Mouse (Mus musculus) hindbrain, embryonic 12.5 days (tissue): ENCODE measurements around the gene Rgs16. TPM values are rescaled to one million over a fixed set of nuclear protein-coding genes. Genes with fewer than 3 reads are reported as not detected.
A peak's percentile ranks its signal among the peaks of the same experiment; 100 is the strongest.

Experiments
- ATAC-seq: fragments of 200-750 bp; cut with Nextera tagmentation; 2 replicates; pipeline ENCODE4 v1.8.0; 2017; ENCODE audit warnings: moderate TSS enrichment; ENCODE audit not compliant: low FRiP score
- H3K27ac ChIP-seq: fragments of 300-500 bp; sonication (generic); 2 replicates; pipeline ENCODE4 v1.5.1; 2016; ENCODE audit warnings: mild to moderate bottlenecking
- H3K27me3 ChIP-seq: fragments of 300-500 bp; sonication (generic); 2 replicates; pipeline ENCODE4 v1.6.1; 2016; ENCODE audit warnings: mild to moderate bottlenecking
- H3K36me3 ChIP-seq: fragments of 300-500 bp; sonication (generic); 2 replicates; pipeline ENCODE4 v1.6.1; 2016; ENCODE audit warnings: mild to moderate bottlenecking
- H3K4me1 ChIP-seq: fragments of 300-500 bp; sonication (generic); 2 replicates; pipeline ENCODE4 v1.6.1; 2016
- H3K4me2 ChIP-seq: fragments of 300-500 bp; sonication (generic); replicated peaks from 2 replicates; pipeline ENCODE4 v1.6.1; 2016; ENCODE audit warnings: mild to moderate bottlenecking
- H3K4me3 ChIP-seq: fragments of 300-500 bp; sonication (generic); 2 replicates; pipeline ENCODE4 v1.5.1; 2016; ENCODE audit warnings: mild to moderate bottlenecking
- H3K9ac ChIP-seq: fragments of 300-500 bp; sonication (generic); 2 replicates; pipeline ENCODE4 v1.6.1; 2016; ENCODE audit warnings: mild to moderate bottlenecking, moderate library complexity
- H3K9me3 ChIP-seq: fragments of 300-500 bp; sonication (generic); replicated peaks from 2 replicates; pipeline ENCODE4 v1.6.1; 2016; ENCODE audit warnings: mild to moderate bottlenecking
- WGBS: fragments of 180-500 bp; shearing (Covaris S2); methylation state at CpG from one replicate; pipeline ENCODE4 v1.1.7; 2016; 5-methylcytosine and 5-hydroxymethylcytosine counted together
- polyA plus RNA-seq: library from polyadenylated mRNA; unstranded; fragments of >200 nt; fragmentation: Nextera tagmentation; extraction: Ambion mirVana; gene quantifications from 2 replicates; pipeline ENCODE4 v1.2.1, GENCODE M21; 2016

Rgs16 gene
- polyA plus RNA-seq, 1 experiment from 2014 or later = 24.9 TPM

GRCm38 (mm10) chr1:153726636-153727035 lies 13.5 kb upstream of the Rgs16 start:
- no peak overlapping the region for H3K27ac ChIP-seq
- no peaks in the 10 kb centered on the region for H3K9me3 ChIP-seq
- H3K4me3 ChIP-seq = no peak overlapping the region
- no peak for ATAC-seq
- WGBS = 84% methylated on average over 16 of the region's 16 CpGs
- no peak overlapping the region for H3K4me2 ChIP-seq
- H3K9ac ChIP-seq = no peak overlapping the region
- H3K27me3 ChIP-seq = no peaks in the 10 kb centered on the region
- H3K4me1 ChIP-seq = 0 out of 2 replicates have a peak, but pooled peaks cover 7% of the 10 kb centered on the region
- H3K36me3 ChIP-seq = no peaks in the 10 kb centered on the region

GRCm38 (mm10) chr1:153729806-153730205 lies 10.3 kb upstream of the Rgs16 start:
- no peaks in the 10 kb centered on the region for H3K9me3 ChIP-seq
- H3K27ac ChIP-seq = no peak overlapping the region
- H3K27me3 ChIP-seq = no peaks in the 10 kb centered on the region
- ATAC-seq = no peak
- H3K4me1 ChIP-seq = peaks cover 27% of the 10 kb centered on the region
- H3K4me3 ChIP-seq = no peak overlapping the region
- H3K4me2 ChIP-seq = no peak overlapping the region
- H3K9ac ChIP-seq = no peak overlapping the region
- no peaks in the 10 kb centered on the region for H3K36me3 ChIP-seq
- 65% methylated on average over 2 of the region's 2 CpGs for WGBS

- H3K9ac ChIP-seq = no peak overlapping the region
- no peaks in the 10 kb centered on the region for H3K27me3 ChIP-seq
- no peak for ATAC-seq
- no peaks in the 10 kb centered on the region for H3K9me3 ChIP-seq
- peaks cover 27% of the 10 kb centered on the region for H3K4me1 ChIP-seq
- H3K36me3 ChIP-seq = no peaks in the 10 kb centered on the region
- 53% methylated on average over 3 of the region's 3 CpGs for WGBS
- H3K4me3 ChIP-seq = no peak overlapping the region
- no peak overlapping the region for H3K27ac ChIP-seq
- H3K4me2 ChIP-seq = no peak overlapping the region
Measured at GRCm38 (mm10) chr1:153730671-153731070, 9.5 kb upstream of the Rgs16 start.

GRCm38 (mm10) chr1:153733181-153733580 lies 7.0 kb upstream of the Rgs16 start:
- Histone ChIP-seq H3K9me3 (no peaks in the 10 kb centered on the region), H3K27ac (no peak overlapping the region), H3K4me2 (no peak overlapping the region), H3K4me1 (peaks cover 45% of the 10 kb centered on the region), H3K4me3 (no peak overlapping the region), H3K27me3 (peaks cover 4% of the 10 kb centered on the region), H3K36me3 (no peaks in the 10 kb centered on the region), H3K9ac (0 out of 2 replicates have a peak overlapping the region, but pooled peaks have one; percentile 10)
- peak; percentile 61 for ATAC-seq
- WGBS = 30% methylated on average over 9 of the region's 9 CpGs

- no peaks in the 10 kb centered on the region for H3K9me3 ChIP-seq
- 81% methylated on average over 4 of the region's 4 CpGs for WGBS
- peaks cover 44% of the 10 kb centered on the region for H3K4me1 ChIP-seq
- H3K27me3 ChIP-seq = peaks cover 17% of the 10 kb centered on the region
- no peak overlapping the region for H3K4me2 ChIP-seq
- ATAC-seq = no peak
- no peak overlapping the region for H3K4me3 ChIP-seq
- H3K27ac ChIP-seq = no peak overlapping the region
- H3K36me3 ChIP-seq = no peaks in the 10 kb centered on the region
- H3K9ac ChIP-seq = no peak overlapping the region
Measured at GRCm38 (mm10) chr1:153734866-153735265, 5.3 kb upstream of the Rgs16 start.

- Histone ChIP-seq H3K4me3 (no peak overlapping the region), H3K36me3 (no peaks in the 10 kb centered on the region), H3K9me3 (no peaks in the 10 kb centered on the region), H3K27ac (no peak overlapping the region), H3K4me2 (no peak overlapping the region), H3K4me1 (peaks cover 40% of the 10 kb centered on the region), H3K27me3 (peaks cover 21% of the 10 kb centered on the region), H3K9ac (no peak overlapping the region)
- 68% methylated on average over 6 of the region's 6 CpGs for WGBS
- no peak for ATAC-seq
Measured at GRCm38 (mm10) chr1:153736096-153736495, 4.1 kb upstream of the Rgs16 start.

GRCm38 (mm10) chr1:153737101-153738085 lies 2.8 kb upstream of the Rgs16 start:
- Histone ChIP-seq H3K27me3 (peaks cover 24% of the 10 kb centered on the region), H3K9ac (no peak overlapping the region), H3K4me1 (peaks cover 42% of the 10 kb centered on the region), H3K27ac (peak overlapping the region; percentile 41), H3K9me3 (no peaks in the 10 kb centered on the region), H3K4me3 (no peak overlapping the region), H3K36me3 (no peaks in the 10 kb centered on the region), H3K4me2 (no peak overlapping the region)
- ATAC-seq = 0 out of 2 replicates have a peak, but pooled peaks have one; percentile 7
- WGBS = 24% methylated on average over 9 of the region's 9 CpGs

GRCm38 (mm10) chr1:153739437-153740015 lies 623 bp upstream of the Rgs16 start:
- peaks cover 24% of the 10 kb centered on the region for H3K27me3 ChIP-seq
- no peak overlapping the region; the same call in 1 of the 2 replicates for H3K9ac ChIP-seq
- no peak overlapping the region for H3K27ac ChIP-seq
- no peak for ATAC-seq
- H3K4me2 ChIP-seq = peak overlapping the region; percentile 80
- H3K9me3 ChIP-seq = no peaks in the 10 kb centered on the region
- peaks cover 35% of the 10 kb centered on the region for H3K4me1 ChIP-seq
- H3K4me3 ChIP-seq = peak overlapping the region; percentile 38
- 0 out of 2 replicates have a peak, but pooled peaks cover 5% of the 10 kb centered on the region for H3K36me3 ChIP-seq
- 23% methylated on average over 13 of the region's 13 CpGs for WGBS

GRCm38 (mm10) chr1:153740775-153741400 lies 739 bp downstream of the Rgs16 start:
- peak overlapping the region; percentile 38 for H3K4me3 ChIP-seq
- H3K9me3 ChIP-seq = no peaks in the 10 kb centered on the region
- no peak overlapping the region for H3K27ac ChIP-seq
- peaks cover 41% of the 10 kb centered on the region for H3K4me1 ChIP-seq
- 0 out of 2 replicates have a peak, but pooled peaks cover 5% of the 10 kb centered on the region for H3K36me3 ChIP-seq
- 22% methylated on average over 12 of the region's 12 CpGs for WGBS
- ATAC-seq = no peak
- H3K4me2 ChIP-seq = peak overlapping the region; percentile 80
- peak overlapping the region; percentile 55 for H3K9ac ChIP-seq
- peaks cover 24% of the 10 kb centered on the region for H3K27me3 ChIP-seq

- Histone ChIP-seq H3K4me1 (peaks cover 44% of the 10 kb centered on the region), H3K27ac (peak overlapping the region; percentile 7; the same call in 1 of the 2 replicates)
- ATAC-seq = no peak
Measured at GRCm38 (mm10) chr1:153741551-153742316, 1.6 kb downstream of the Rgs16 start.

GRCm38 (mm10) chr1:153742374-153743155 lies 2.4 kb downstream of the Rgs16 start:
- no peaks in the 10 kb centered on the region for H3K9me3 ChIP-seq
- peaks cover 38% of the 10 kb centered on the region for H3K4me1 ChIP-seq
- H3K36me3 ChIP-seq = 0 out of 2 replicates have a peak, but pooled peaks cover 5% of the 10 kb centered on the region
- H3K4me2 ChIP-seq = peak overlapping the region; percentile 80
- H3K27ac ChIP-seq = no peak overlapping the region
- WGBS = 59% methylated on average over 11 of the region's 11 CpGs
- H3K27me3 ChIP-seq = peaks cover 24% of the 10 kb centered on the region
- H3K9ac ChIP-seq = peak overlapping the region; percentile 47; the same call in 1 of the 2 replicates
- ATAC-seq = no peak
- H3K4me3 ChIP-seq = peak overlapping the region; percentile 38; the same call in 1 of the 2 replicates

More at GRCm38 (mm10) chr1:153741551-153742316, 1.6 kb downstream of the Rgs16 start:
- Histone ChIP-seq H3K4me2 (peak overlapping the region; percentile 80), H3K27me3 (peaks cover 24% of the 10 kb centered on the region), H3K36me3 (0 out of 2 replicates have a peak, but pooled peaks cover 5% of the 10 kb centered on the region), H3K4me3 (peak overlapping the region; percentile 38), H3K9ac (peak overlapping the region; percentile 55; the same call in 1 of the 2 replicates), H3K9me3 (no peaks in the 10 kb centered on the region)
- 61% methylated on average over 18 of the region's 18 CpGs for WGBS
